Mouse (Mus musculus): ENCODE results near the gene Notch2. TPM values are rescaled to one million over a fixed set of nuclear protein-coding genes. Genes with fewer than 3 reads are reported as not detected.

Notch2 gene
- polyA plus RNA-seq, 1 experiment from 2014 or later = 42.7 TPM

- no peaks in the 10 kb centered on the region for H3K27me3 ChIP-seq (ENCODE audit: control insufficient read depth, insufficient read depth, low read length)
- no peaks in the 10 kb centered on the region for H3K36me3 ChIP-seq (ENCODE audit: control insufficient read depth, insufficient read depth, low read length)
- no peaks in the 10 kb centered on the region for H3K9me3 ChIP-seq (ENCODE audit: control insufficient read depth, low read length)
- H3K27ac ChIP-seq (ENCODE audit: low read depth, low read length) = no peak overlapping the region
- H3K9ac ChIP-seq (ENCODE audit: low read depth, low read length) = no peak overlapping the region
- H3K4me1 ChIP-seq (ENCODE audit: control insufficient read depth, insufficient read depth, low read length) = peaks cover 24% of the 10 kb centered on the region
- H3K4me3 ChIP-seq (ENCODE audit: low read length) = no peak overlapping the region
- ATAC-seq (ENCODE audit: low FRiP score, low TSS enrichment) = no peak
- no peak overlapping the region for H3K4me2 ChIP-seq (replicated peaks; ENCODE audit: low read depth, low read length)
- 72% methylated on average over 5 of the region's 5 CpGs for WGBS
These were observed 186.4 kb downstream of the Notch2 start for GRCm38 (mm10) chr3:98199747-98200146.

Other genes with a start within 250 kb of the Notch2 start
- gene Pde4dip, start 124.8 kb upstream of the Notch2 start, polyA plus RNA-seq (2014; fragmentation: Nextera tagmentation; extraction: Ambion mirVana) = 10.7 and 22.1 TPM in 2 replicates
- gene Sec22b, start 112.3 kb upstream of the Notch2 start, polyA plus RNA-seq (2014; fragmentation: Nextera tagmentation; extraction: Ambion mirVana) = 120 and 136 TPM in 2 replicates
- 0.06 TPM in 1 of 2 replicates, not detected in the other for gene Adam30, start 147.1 kb downstream of the Notch2 start, polyA plus RNA-seq (2014; fragmentation: Nextera tagmentation; extraction: Ambion mirVana)
- gene Reg4, start 208.6 kb downstream of the Notch2 start, polyA plus RNA-seq (2014; fragmentation: Nextera tagmentation; extraction: Ambion mirVana) = 0.31 TPM in 1 of 2 replicates, not detected in the other

Measured in kidney, embryonic 14.5 days (tissue).